Mouse (Mus musculus) megakaryocyte-erythroid progenitor cell, adult 5 weeks (primary cell): ENCODE data around the gene Dydc2. TPM values are rescaled to one million over a fixed set of nuclear protein-coding genes. Genes with fewer than 3 reads are reported as not detected.

Source experiments
- polyA plus RNA-seq: library from polyadenylated mRNA; stranded (reverse); fragments of >175 nt; gene quantifications from 2 replicates; pipeline ENCODE4 v1.2.3, GENCODE M21; 2012

The Dydc2 gene
- not detected in 2 replicates for polyA plus RNA-seq

DNA sequence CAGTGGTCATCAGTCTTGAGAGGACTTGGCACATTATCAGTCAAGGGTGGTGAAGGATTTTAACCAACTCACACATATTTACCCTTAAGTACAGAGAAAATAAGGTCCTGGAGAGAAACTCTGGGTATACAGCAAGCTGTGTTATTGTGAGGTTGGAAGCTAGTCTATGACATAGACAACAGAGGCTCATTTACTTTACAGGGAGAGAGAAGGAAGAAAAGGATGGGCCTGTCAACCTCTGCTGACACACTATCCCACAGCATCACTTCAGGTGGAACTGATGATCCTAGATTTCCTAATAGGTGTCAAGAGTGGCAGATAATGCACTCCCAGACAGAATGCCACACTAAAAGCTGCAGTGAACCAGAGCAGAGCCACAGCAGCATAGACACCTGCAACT lies at the start of gene Dydc2:
TSS of gene Dydc2 (minus strand) at position 101 of the 400 bp plus-strand sequence.

GRCm38 (mm10) chr14:41104853-41105444 lies 35.9 kb upstream of the Dydc2 start, which contains the start of gene Mat1a:
Gene Mat1a (plus strand): TSS chr14:41105035.

DNA sequence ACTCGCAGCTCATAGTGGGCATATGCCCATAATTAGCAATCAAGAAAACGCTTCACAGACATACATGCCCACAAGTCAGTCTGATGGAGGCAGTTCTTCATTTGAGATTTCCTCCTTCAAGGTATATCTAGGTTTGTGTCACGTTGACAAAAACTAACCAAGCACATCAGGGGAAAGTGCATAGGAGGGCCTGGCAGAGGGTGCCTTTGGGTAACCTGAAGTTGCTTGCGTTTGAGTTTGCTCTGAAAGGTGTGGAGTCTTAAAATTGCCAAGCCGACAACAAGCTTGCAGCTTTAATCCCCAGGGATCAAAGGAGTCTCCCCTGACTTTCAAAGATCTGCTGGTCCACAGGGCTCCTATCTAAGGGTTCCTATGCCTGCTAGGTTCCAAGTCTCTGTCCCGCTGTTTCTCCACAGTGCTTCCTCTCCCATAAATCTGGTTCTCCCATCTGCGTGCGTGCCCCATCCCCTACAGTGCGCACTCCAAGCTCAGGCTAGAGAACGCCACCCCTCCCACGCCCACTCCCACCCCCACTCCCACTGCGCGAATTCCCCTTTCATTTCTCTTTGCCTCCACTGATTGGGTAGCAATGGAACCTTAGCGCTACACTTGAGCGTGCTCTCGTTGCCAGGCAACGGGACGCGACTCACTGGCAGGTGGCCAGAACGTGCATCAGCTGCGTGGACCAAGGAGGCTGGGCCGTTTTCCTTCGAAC lies 3.4 kb upstream of the Dydc2 start, which contains the start of gene Dydc1:
TSS of gene Dydc1 (plus strand) at position 683 of the 715 bp plus-strand sequence.

GRCm38 (mm10) chr14:41013630-41014613 lies 55.1 kb downstream of the Dydc2 start, which contains the start of gene Fam213a:
Gene Fam213a (minus strand): TSS chr14:41013788.

Other genes starting within 250 kb of the Dydc2 start
- 0.09 and 0.39 TPM in 2 replicates for gene Sh2d4b, start 175.9 kb downstream of the Dydc2 start, polyA plus RNA-seq
- gene Tspan14, start 102.4 kb downstream of the Dydc2 start, polyA plus RNA-seq: 10.7 and 11.9 TPM in 2 replicates
- gene Fam213a, start 55.4 kb downstream of the Dydc2 start, polyA plus RNA-seq: 4.1 and 6.8 TPM in 2 replicates
- gene Dydc1, start 3.7 kb upstream of the Dydc2 start, polyA plus RNA-seq: not detected in 2 replicates
- gene Mat1a, start 35.8 kb upstream of the Dydc2 start, polyA plus RNA-seq: not detected in 2 replicates
- not detected in 2 replicates for gene Sftpa1, start 62.6 kb upstream of the Dydc2 start, polyA plus RNA-seq
- gene Mbl1, start 82.2 kb upstream of the Dydc2 start, polyA plus RNA-seq: not detected in 2 replicates
- gene Sftpd, start 115.9 kb upstream of the Dydc2 start, polyA plus RNA-seq: not detected in 2 replicates
- not detected in 2 replicates for gene Gm2832, start 209.6 kb upstream of the Dydc2 start, polyA plus RNA-seq